10 mouse cellular contexts compared by ENCODE assay signal in genomic region chr8:20590117-20590997, GRCm38 (mm10). TPM values are rescaled to one million over a fixed set of nuclear protein-coding genes. Genes with fewer than 3 reads are reported as not detected.
A peak's percentile ranks its signal among the peaks of the same experiment; 100 is the strongest.
DNase-seq lines count a peak whose midpoint lies in the region; ATAC-seq and TF ChIP-seq lines count a peak whose summit lies in the region.
"Not testable (repeated sequence)": the region's sequence is repeated elsewhere in the genome, so short reads cannot be mapped to it uniquely, and the experiment has no call there.
"Had no signal": no experiment of that assay in that cellular context is flagged by ENCODE, and none has a peak within 500 bp of the region (broad histone marks: within the 10 kb centered on the region; RNA-seq: fewer than 3 reads in every experiment).

No protein-coding gene starts in this region.

- intact Hi-C loops in heart, postnatal 14 days (cut with DNase I), result not testable (repeated sequence)

- not testable (repeated sequence) for H3K9ac ChIP-seq in forebrain, embryonic 11.5 days (ENCODE audit: low read length); lung, postnatal 0 days (replicated peaks; ENCODE audit: low read depth)

- not testable (repeated sequence) for H3K36me3 ChIP-seq in forebrain, embryonic 11.5 days (ENCODE audit: control insufficient read depth, insufficient read depth, low read length); lung, postnatal 0 days (ENCODE audit: insufficient read depth, low read length)

- H3K9me3 ChIP-seq in forebrain, embryonic 11.5 days (ENCODE audit: control insufficient read depth, low read length); lung, postnatal 0 days (ENCODE audit: low read length): not testable (repeated sequence)

- H3K4me1 ChIP-seq in forebrain, embryonic 11.5 days (replicated peaks; ENCODE audit: control insufficient read depth, insufficient read depth, low read length); lung, postnatal 0 days (ENCODE audit: insufficient read depth, low read depth, low read length): not testable (repeated sequence)

- not testable (repeated sequence) for TF ChIP-seq EP300 in lung, postnatal 0 days (IDR thresholded peaks at IDR 0.05)

- H3K4me3 ChIP-seq in forebrain, embryonic 11.5 days (ENCODE audit: low read depth, low read length); lung, postnatal 0 days (ENCODE audit: low read depth, low read length): not testable (repeated sequence)

- peak; percentile 36 to 38 for DNase-seq in B cell, adult 2 months
- DNase-seq in adrenal gland, postnatal 4 days (ENCODE audit: low spot score in 2 of 2), result peak; percentile 13 to 24
- DNase-seq in forebrain, embryonic 11.5 days (ENCODE audit: low spot score), result peak; percentile 25
- peak; percentile 23 to 31 for DNase-seq in heart, postnatal 14 days
- DNase-seq in layer of hippocampus, adult 18-20 months (ENCODE audit: low spot score in 2 of 2), result peak; percentile 20 to 26
- DNase-seq in lung, postnatal 0 days (ENCODE audit: low spot score), result peak; percentile 5
- peak; percentile 0 for DNase-seq in retina, postnatal 1 day
- DNase-seq in thymus, postnatal 10 days (ENCODE audit: low spot score in 2 of 2), result peak; percentile 22 to 46

- not testable (repeated sequence) for ATAC-seq in forebrain, embryonic 11.5 days (replicated peaks; ENCODE audit: low FRiP score); lung, postnatal 0 days

- H3K27me3 ChIP-seq in forebrain, embryonic 11.5 days (ENCODE audit: control insufficient read depth, insufficient read depth, low read length); lung, postnatal 0 days (replicated peaks; ENCODE audit: insufficient read depth, low read length): not testable (repeated sequence)

- 87% methylated on average over 3 of the region's 9 CpGs for WGBS in forebrain, embryonic 11.5 days
- 74% methylated on average over 3 of the region's 9 CpGs for WGBS in lung, postnatal 0 days

- TF ChIP-seq CTCF in lung, postnatal 0 days (IDR thresholded peaks at IDR 0.05), result not testable (repeated sequence)

- H3K4me2 ChIP-seq in forebrain, embryonic 11.5 days (ENCODE audit: low read depth, low read length, severe bottlenecking); lung, postnatal 0 days (replicated peaks; ENCODE audit: low read depth, low read length): not testable (repeated sequence)

- not testable (repeated sequence) for H3K27ac ChIP-seq in forebrain, embryonic 11.5 days (ENCODE audit: low read depth, low read length); lung, postnatal 0 days (ENCODE audit: low read length)

RNA-seq across cellular contexts. Expression of gene Gm21119, which starts 24.4 kb away (rescaled TPM):
- under 1 TPM; 0.40 to 0.62 TPM for total RNA-seq in adrenal gland, postnatal 4 days (2021)
- not detected in 2 replicates for polyA plus RNA-seq in forebrain, embryonic 11.5 days (2014; fragmentation: Nextera tagmentation; extraction: Ambion mirVana)
- total RNA-seq in heart, postnatal 14 days (2021), result under 1 TPM in 1 of 2 experiments, not detected in 1; 0.51 TPM
- total RNA-seq in layer of hippocampus, adult 18-20 months (2021), result 1 to 10 TPM; 1.3 to 1.5 TPM
- not detected in 2 replicates for polyA plus RNA-seq in lung, postnatal 0 days (2015; fragmentation: Nextera tagmentation; extraction: Ambion mirVana)
- total RNA-seq: CH12.LX had no signal
- polyA plus RNA-seq: liver, embryonic 15.5 days had no signal
